In the genomic region with DNA sequence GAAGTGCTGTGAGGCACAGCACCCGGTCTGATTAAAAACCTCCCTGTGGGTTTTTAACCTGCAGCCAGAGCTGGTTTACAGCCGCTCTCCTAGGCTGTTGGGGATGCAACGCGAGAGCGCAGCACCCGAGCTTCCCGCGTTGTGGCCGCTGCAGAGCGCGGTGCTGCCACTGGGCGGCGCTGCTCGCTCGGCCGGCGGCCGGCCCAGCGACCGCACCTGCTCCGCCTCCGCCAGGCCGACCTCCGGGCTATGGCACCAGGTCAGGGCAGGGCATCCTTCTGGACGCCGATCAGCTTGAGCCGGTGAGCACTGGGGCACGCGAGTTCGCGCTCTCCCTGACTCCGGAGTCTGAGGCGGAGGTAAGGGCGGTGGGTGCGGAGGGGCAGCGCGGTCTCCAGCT, we compare ENCODE assay signal across 8 mouse cellular contexts. TPM values are rescaled to one million over a fixed set of nuclear protein-coding genes. Genes with fewer than 3 reads are reported as not detected.
DNase-seq lines count a peak whose midpoint lies in the region; ATAC-seq and TF ChIP-seq lines count a peak whose summit lies in the region.

No protein-coding gene starts in this region.

- peak; percentile 48; the same call in 1 of the 2 replicates for ATAC-seq in intestine, postnatal 0 days
- peak; percentile 52; the same call in 1 of the 2 replicates for ATAC-seq in midbrain, postnatal 0 days (ENCODE audit: low FRiP score)
- ATAC-seq in stomach, postnatal 0 days (ENCODE audit: low FRiP score, low TSS enrichment) = peak; percentile 54

- no peak for DNase-seq in heart, embryonic 10.5 days (ENCODE audit: low spot score)
- DNase-seq in heart, adult 9 months (ENCODE audit: low spot score in 2 of 2) = no peak
- DNase-seq in cerebellum, adult 8-10 months = peak; percentile 45
- DNase-seq in forelimb bud, embryonic 11.5 days (ENCODE audit: low read depth, low spot score) = peak; percentile 83
- DNase-seq in liver, adult 2 months (ENCODE audit: extremely low read depth, low read depth, low spot score) = peak; percentile 47
- peak; percentile 52 for DNase-seq in midbrain, postnatal 0 days (ENCODE audit: low spot score)
- peak; percentile 81 for DNase-seq in stomach, postnatal 0 days (ENCODE audit: low spot score)

- no peak for TF ChIP-seq EP300 in stomach, postnatal 0 days (optimal IDR thresholded peaks at IDR 0.05)

- H3K4me3 ChIP-seq in heart, embryonic 10.5 days = peak overlapping the region; percentile 61
- peak overlapping the region; percentile 38 for H3K4me3 ChIP-seq in intestine, postnatal 0 days (ENCODE audit: low read depth, low read length)
- H3K4me3 ChIP-seq in liver, adult 2 months (ENCODE audit: insufficient read depth, low read depth, low read length) = peak overlapping the region; percentile 58; the same call in 1 of the 2 replicates
- peak overlapping the region; percentile 32 for H3K4me3 ChIP-seq in midbrain, postnatal 0 days (ENCODE audit: low read depth, low read length)
- peak overlapping the region; percentile 33 for H3K4me3 ChIP-seq in stomach, postnatal 0 days (ENCODE audit: low read depth, low read length)

- H3K9me3 ChIP-seq in heart, embryonic 10.5 days = no peaks in the 10 kb centered on the region
- H3K9me3 ChIP-seq in intestine, postnatal 0 days (ENCODE audit: control insufficient read depth) = no peaks in the 10 kb centered on the region
- H3K9me3 ChIP-seq in midbrain, postnatal 0 days (ENCODE audit: low read length) = no peaks in the 10 kb centered on the region
- H3K9me3 ChIP-seq in stomach, postnatal 0 days (ENCODE audit: control insufficient read depth, low read length) = no peaks in the 10 kb centered on the region

- no peak for TF ChIP-seq POLR2A in liver, adult 2 months (IDR thresholded peaks at IDR 0.05; ENCODE audit: extremely low read depth, insufficient read depth, low read length)

- H3K4me1 ChIP-seq in heart, embryonic 10.5 days = peaks cover 38% of the 10 kb centered on the region
- no peaks in the 10 kb centered on the region for H3K4me1 ChIP-seq in intestine, postnatal 0 days (replicated peaks; ENCODE audit: control insufficient read depth, insufficient read depth, low read length)
- H3K4me1 ChIP-seq in liver, adult 2 months (ENCODE audit: control insufficient read depth, insufficient read depth, low read length) = peaks cover 3% of the 10 kb centered on the region
- no peaks in the 10 kb centered on the region for H3K4me1 ChIP-seq in midbrain, postnatal 0 days (ENCODE audit: insufficient read depth, low read length)
- 0 out of 2 replicates have a peak, but pooled peaks cover 5% of the 10 kb centered on the region for H3K4me1 ChIP-seq in stomach, postnatal 0 days (replicated peaks; ENCODE audit: control insufficient read depth, insufficient read depth)

- WGBS in heart, embryonic 10.5 days = under 1% methylated on average over 37 of the region's 37 CpGs
- 1% methylated on average over 37 of the region's 37 CpGs for WGBS in intestine, postnatal 0 days
- under 1% methylated on average over 37 of the region's 37 CpGs for WGBS in liver, adult 2 months
- under 1% methylated on average over 37 of the region's 37 CpGs for WGBS in midbrain, postnatal 0 days
- 2% methylated on average over 37 of the region's 37 CpGs for WGBS in stomach, postnatal 0 days

- H3K4me2 ChIP-seq in intestine, postnatal 0 days (replicated peaks; ENCODE audit: low read depth) = peak overlapping the region; percentile 78
- H3K4me2 ChIP-seq in midbrain, postnatal 0 days (ENCODE audit: low read depth, low read length, poor library complexity, severe bottlenecking) = peak overlapping the region; percentile 76
- peak overlapping the region; percentile 70 for H3K4me2 ChIP-seq in stomach, postnatal 0 days (replicated peaks; ENCODE audit: low read depth)

- peak; percentile 97 for TF ChIP-seq CTCF in intestine, postnatal 0 days (IDR thresholded peaks at IDR 0.05; ENCODE audit: low read depth)
- peak; percentile 92 for TF ChIP-seq CTCF in liver, adult 2 months (IDR thresholded peaks at IDR 0.05; ENCODE audit: low read depth, low read length)
- TF ChIP-seq CTCF in midbrain, postnatal 0 days (IDR thresholded peaks at IDR 0.05) = peak; percentile 68
- TF ChIP-seq CTCF in stomach, postnatal 0 days (IDR thresholded peaks at IDR 0.05; ENCODE audit: low read depth) = peak; percentile 79

- H3K27ac ChIP-seq in heart, embryonic 10.5 days = peak overlapping the region; percentile 84
- no peak overlapping the region for H3K27ac ChIP-seq in intestine, postnatal 0 days (ENCODE audit: low read depth, low read length)
- no peak overlapping the region for H3K27ac ChIP-seq in liver, adult 2 months (replicated peaks; ENCODE audit: insufficient read depth, low read depth, low read length)
- no peak overlapping the region for H3K27ac ChIP-seq in midbrain, postnatal 0 days (ENCODE audit: low read depth, low read length)
- no peak overlapping the region for H3K27ac ChIP-seq in stomach, postnatal 0 days (replicated peaks)

- no peak overlapping the region for H3K9ac ChIP-seq in intestine, postnatal 0 days (ENCODE audit: low read depth, low read length)
- peak overlapping the region; percentile 68 for H3K9ac ChIP-seq in liver, adult 2 months (ENCODE audit: low read depth, low read length)
- peak overlapping the region; percentile 50 for H3K9ac ChIP-seq in midbrain, postnatal 0 days (replicated peaks; ENCODE audit: low read length, poor library complexity, severe bottlenecking)
- peak overlapping the region; percentile 41 for H3K9ac ChIP-seq in stomach, postnatal 0 days (ENCODE audit: low read length)

- no peaks in the 10 kb centered on the region for H3K36me3 ChIP-seq in heart, embryonic 10.5 days
- H3K36me3 ChIP-seq in intestine, postnatal 0 days (ENCODE audit: control insufficient read depth, insufficient read depth) = no peaks in the 10 kb centered on the region
- H3K36me3 ChIP-seq in liver, adult 2 months (ENCODE audit: control insufficient read depth, insufficient read depth, low read length) = no peaks in the 10 kb centered on the region
- no peaks in the 10 kb centered on the region for H3K36me3 ChIP-seq in midbrain, postnatal 0 days (ENCODE audit: insufficient read depth, low read length)
- no peaks in the 10 kb centered on the region for H3K36me3 ChIP-seq in stomach, postnatal 0 days (ENCODE audit: control insufficient read depth, insufficient read depth, low read length)

- H3K79me2 ChIP-seq in liver, adult 2 months (ENCODE audit: control insufficient read depth, insufficient read depth, low read length) = no peaks in the 10 kb centered on the region

- peaks cover 8% of the 10 kb centered on the region for H3K27me3 ChIP-seq in heart, embryonic 10.5 days (ENCODE audit: insufficient read depth, poor library complexity, severe bottlenecking)
- 0 out of 2 replicates have a peak, but pooled peaks cover 4% of the 10 kb centered on the region for H3K27me3 ChIP-seq in intestine, postnatal 0 days (replicated peaks; ENCODE audit: control insufficient read depth, insufficient read depth, low read length)
- H3K27me3 ChIP-seq in liver, adult 2 months (ENCODE audit: control insufficient read depth, insufficient read depth, low read length) = no peaks in the 10 kb centered on the region
- peaks cover 5% of the 10 kb centered on the region; the same call in 1 of the 2 replicates for H3K27me3 ChIP-seq in midbrain, postnatal 0 days (ENCODE audit: insufficient read depth, low read length)
- H3K27me3 ChIP-seq in stomach, postnatal 0 days (ENCODE audit: control insufficient read depth, insufficient read depth, low read length) = no peaks in the 10 kb centered on the region

RNA-seq across cellular contexts. Expression of a gene that starts 36.3 kb away (rescaled TPM):
- 12.2 and 15.0 TPM in 2 replicates for polyA plus RNA-seq in heart, embryonic 10.5 days (2016; fragmentation: Nextera tagmentation; extraction: Ambion mirVana)
- polyA plus RNA-seq in intestine, postnatal 0 days (2015; fragmentation: Nextera tagmentation; extraction: Ambion mirVana) = 13.8 and 17.3 TPM in 2 replicates
- 1.7 and 3.4 TPM in 2 replicates for total RNA-seq in liver, adult 2 months (2014; rRNA removed)
- polyA plus RNA-seq in liver, adult 2 months (2012; rRNA removed) = 5.3 and 5.9 TPM in 2 replicates
- 6.6 and 6.8 TPM in 2 replicates for total RNA-seq in midbrain, postnatal 0 days (2014; rRNA removed)
- 3.9 and 5.1 TPM in 2 replicates for polyA plus RNA-seq in midbrain, postnatal 0 days (2015; fragmentation: Nextera tagmentation; extraction: Ambion mirVana)
- polyA plus RNA-seq in stomach, postnatal 0 days (2015; fragmentation: Nextera tagmentation; extraction: Ambion mirVana) = 11.8 and 12.3 TPM in 2 replicates

Comparison
In these comparisons a context has a peak if more than half of its experiments do, and no peak if none do; other contexts are left out.
1. DNase-seq: peak in cerebellum, adult 8-10 months (single experiment), forelimb bud, embryonic 11.5 days (single experiment), liver, adult 2 months (single experiment), midbrain, postnatal 0 days (single experiment) and stomach, postnatal 0 days (single experiment); none in heart, embryonic 10.5 days (single experiment) and heart, adult 9 months (0 of 2).
2. Peak in every context shown above with its lines, with median percentiles within 50 percentile points of each other: H3K4me3 ChIP-seq, ATAC-seq, H3K4me2 ChIP-seq and CTCF ChIP-seq.